Mouse (Mus musculus) adrenal gland, postnatal 25 days (tissue): Measurements from ENCODE around the gene Gpc4. TPM values are rescaled to one million over a fixed set of nuclear protein-coding genes. Genes with fewer than 3 reads are reported as not detected.
A peak's percentile ranks its signal among the peaks of the same experiment; 100 is the strongest.

ENCODE experiments used
- DNase-seq: peaks from one replicate; pipeline ENCODE4 v3.0.0; 2021; ENCODE audit warnings: mixed read lengths
- long read RNA-seq: library from polyadenylated mRNA; stranded (forward); transcript quantifications from one replicate; pipeline ENCODE4 v2.0.0, GENCODE M21; 2021
- total RNA-seq: library from RNA; stranded (reverse); gene quantifications from 2 replicates; pipeline ENCODE4 v1.2.3, GENCODE M21; 2021

Gpc4 gene
- total RNA-seq = 153 and 202 TPM in 2 replicates
- long read RNA-seq, transcript Gpc4-201 (9 exons, 2,651 nt) = major isoform, 69 of 79 reads
- long read RNA-seq, partial matches to known transcripts = 7 of 79 reads
- long read RNA-seq, other reads (novel, unspliced or antisense) = 3 of 79 reads

- peak; percentile 81 for DNase-seq
Measured at GRCm38 (mm10) chrX:52164738-52165554, at the start of gene Gpc4. Gene Gpc4, minus strand, starts transcription at chrX:52165252.

- no peak for DNase-seq
Measured at GRCm38 (mm10) chrX:52212846-52213245, 47.8 kb upstream of the Gpc4 start.

GRCm38 (mm10) chrX:52199836-52200235 is 34.8 kb upstream of the Gpc4 start:
- no peak for DNase-seq

- no peak for DNase-seq
Measured at GRCm38 (mm10) chrX:52193311-52193968, 28.4 kb upstream of the Gpc4 start.

GRCm38 (mm10) chrX:52189094-52189493 is 24.0 kb upstream of the Gpc4 start:
- no peak for DNase-seq

GRCm38 (mm10) chrX:52183551-52184442 is 18.7 kb upstream of the Gpc4 start:
- no peak for DNase-seq

- DNase-seq = no peak
Measured at GRCm38 (mm10) chrX:52181401-52181800, 16.3 kb upstream of the Gpc4 start.

- DNase-seq = no peak
Measured at GRCm38 (mm10) chrX:52177067-52177466, 12.0 kb upstream of the Gpc4 start.

- no peak for DNase-seq
Measured at GRCm38 (mm10) chrX:52167519-52168244, 2.6 kb upstream of the Gpc4 start.

GRCm38 (mm10) chrX:52165555-52165938 is 495 bp upstream of the Gpc4 start:
- DNase-seq = no peak

GRCm38 (mm10) chrX:52164134-52164737 is 816 bp downstream of the Gpc4 start:
- peak; percentile 45 for DNase-seq

GRCm38 (mm10) chrX:52163418-52164133 is 1.5 kb downstream of the Gpc4 start:
- peak; percentile 16 for DNase-seq

GRCm38 (mm10) chrX:52162756-52163155 is 2.3 kb downstream of the Gpc4 start:
- DNase-seq = no peak

- no peak for DNase-seq
Measured at GRCm38 (mm10) chrX:52162206-52162605, 2.8 kb downstream of the Gpc4 start.

- DNase-seq = no peak
Measured at GRCm38 (mm10) chrX:52159621-52160020, 5.4 kb downstream of the Gpc4 start.

- DNase-seq = no peak
Measured at GRCm38 (mm10) chrX:52155408-52155953, 9.6 kb downstream of the Gpc4 start.

- no peak for DNase-seq
Measured at GRCm38 (mm10) chrX:52154821-52155220, 10.2 kb downstream of the Gpc4 start.

- DNase-seq = peak; percentile 8
Measured at GRCm38 (mm10) chrX:52153451-52153850, 11.6 kb downstream of the Gpc4 start.

- DNase-seq = no peak
Measured at GRCm38 (mm10) chrX:52152961-52153360, 12.1 kb downstream of the Gpc4 start.

- DNase-seq = no peak
Measured at GRCm38 (mm10) chrX:52151555-52151954, 13.5 kb downstream of the Gpc4 start.
